Mouse (Mus musculus) left cerebral cortex, postnatal 14 days (tissue): ENCODE results near the gene Trpm5. TPM values are rescaled to one million over a fixed set of nuclear protein-coding genes. Genes with fewer than 3 reads are reported as not detected.

Experiments
- DNase-seq, 2 experiments: peaks; one replicate each; pipeline ENCODE4 v3.0.0; 2021 to 2022; ENCODE audit warnings: low spot score in 2 of 2, mixed read lengths in 1 of 2
- intact Hi-C: fragments of 180-260 bp; cut with DNase I; formaldehyde crosslinking; loops from one replicate; pipeline ENCODE4 v1.15.1; 2025
- total RNA-seq, 2 experiments: library from RNA; stranded (reverse); gene quantifications; 2 replicates each; pipeline ENCODE4 v1.2.3; 2021

The Trpm5 gene
- total RNA-seq, 2 experiments from 2014 or later: 0.19 TPM; not detected in 1

- intact Hi-C loops: loop anchor here (5.0 kb wide), 1 partner anchor 56 kb away; no protein-coding TSS in a partner anchor
- DNase-seq: no peak
Observed at GRCm38 (mm10) chr7:143068316-143068881, 26.0 kb downstream of the Trpm5 start.

GRCm38 (mm10) chr7:143067897-143068296 is 26.5 kb downstream of the Trpm5 start:
- DNase-seq: no peak
- intact Hi-C loops: loop anchor here (5.0 kb wide), 1 partner anchor 56 kb away; no protein-coding TSS in a partner anchor

GRCm38 (mm10) chr7:143067469-143067868 is 27.0 kb downstream of the Trpm5 start:
- DNase-seq: no peak

DNA sequence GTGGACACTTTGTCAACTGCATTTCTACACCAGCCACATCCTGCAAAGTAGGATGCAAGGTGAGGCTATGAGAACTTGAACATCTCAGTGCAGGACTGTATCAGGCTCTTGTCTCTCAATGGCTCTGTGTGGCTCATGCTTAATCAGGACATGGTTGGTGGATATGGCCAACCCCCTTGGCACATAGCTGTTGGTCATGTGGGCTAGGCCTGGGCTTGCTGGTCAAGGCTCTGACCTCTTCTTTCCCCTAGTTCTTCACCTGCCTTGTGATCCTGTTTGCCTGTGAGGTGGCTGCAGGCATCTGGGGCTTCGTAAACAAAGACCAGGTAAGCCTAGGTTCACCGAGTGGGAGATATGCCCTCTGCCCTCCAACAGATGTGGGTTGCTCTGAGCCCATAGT is 28.8 kb downstream of the Trpm5 start:
- intact Hi-C loops: loop anchor here (5.0 kb wide), 1 partner anchor 53 kb away; no protein-coding TSS in a partner anchor

More at GRCm38 (mm10) chr7:143067469-143067868, 27.0 kb downstream of the Trpm5 start:
- intact Hi-C loops: loop anchor here (5.0 kb wide), 1 partner anchor 55 kb away; no protein-coding TSS in a partner anchor

GRCm38 (mm10) chr7:143064226-143064625 is 30.2 kb downstream of the Trpm5 start:
- intact Hi-C loops: no loop called here
- DNase-seq: peak in 1 of 2 experiments; percentile 37

More for the DNA sequence above, 28.8 kb downstream of the Trpm5 start:
- DNase-seq: no peak

- intact Hi-C loops: no loop called here
- no peak for DNase-seq
Observed at GRCm38 (mm10) chr7:143062704-143063103, 31.7 kb downstream of the Trpm5 start.

DNA sequence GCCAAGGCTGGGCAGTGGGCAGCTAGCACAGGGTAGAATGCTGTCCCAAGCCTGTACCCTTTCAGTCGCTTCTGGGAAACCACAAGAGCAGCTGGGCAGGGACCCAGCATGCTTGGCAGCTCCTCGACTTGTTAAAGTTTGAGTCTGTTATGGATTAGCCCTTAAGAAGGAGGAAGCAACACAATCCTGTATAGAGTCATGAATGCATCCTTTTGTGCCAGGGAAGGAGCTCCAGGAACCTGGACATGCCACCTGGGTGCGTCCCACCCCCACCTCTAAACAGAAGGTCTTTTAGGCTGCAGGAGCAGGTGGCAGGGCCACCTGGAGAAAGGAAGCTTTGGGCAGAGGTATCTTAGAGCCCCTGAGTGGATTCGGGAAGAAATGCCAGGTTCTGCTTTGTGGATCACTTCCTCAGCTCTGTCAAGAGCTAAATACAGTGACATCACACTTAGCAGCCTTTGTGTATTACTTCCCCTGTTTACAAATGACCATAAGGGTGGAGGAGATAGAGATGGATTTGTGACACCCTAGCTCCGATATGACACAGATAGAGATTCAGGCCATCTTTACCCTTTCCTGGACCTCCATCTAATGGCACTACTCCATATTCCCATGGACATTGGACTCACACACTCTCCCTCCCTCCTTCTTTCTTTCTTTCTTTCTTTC is 35.1 kb downstream of the Trpm5 start:
- peak; percentile 45 to 52 for DNase-seq
- intact Hi-C loops: no loop called here

GRCm38 (mm10) chr7:143058221-143058697 is 36.2 kb downstream of the Trpm5 start:
- intact Hi-C loops: no loop called here

DNA sequence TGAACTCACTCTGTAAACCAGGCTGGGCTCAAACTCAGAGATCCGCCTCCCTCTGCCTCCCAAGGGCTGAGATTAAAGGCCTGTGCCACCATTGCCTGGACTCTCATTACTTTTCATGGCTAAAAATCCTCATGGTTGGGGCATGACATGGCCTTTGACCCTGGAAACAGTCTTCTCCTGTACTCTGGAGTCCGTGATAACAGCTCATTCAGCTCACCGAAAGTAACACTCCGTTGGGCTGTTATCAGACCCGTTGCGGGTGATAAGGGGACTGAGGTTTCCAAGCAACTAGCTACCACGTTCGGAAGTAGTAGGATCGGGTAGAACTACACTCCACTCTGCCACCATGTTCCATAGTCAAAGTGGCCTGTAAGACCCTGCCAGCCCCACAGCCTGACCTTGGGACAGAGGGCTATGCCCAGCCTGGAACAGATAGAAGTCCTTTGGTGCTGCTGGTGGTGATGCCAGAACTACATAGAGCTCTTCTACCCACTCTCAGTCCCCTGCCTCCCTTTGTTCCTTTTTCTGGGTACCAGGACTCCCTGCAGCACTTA is 36.7 kb downstream of the Trpm5 start:
- intact Hi-C loops: no loop called here
- DNase-seq: no peak

More at GRCm38 (mm10) chr7:143058221-143058697, 36.2 kb downstream of the Trpm5 start:
- DNase-seq: no peak

DNA sequence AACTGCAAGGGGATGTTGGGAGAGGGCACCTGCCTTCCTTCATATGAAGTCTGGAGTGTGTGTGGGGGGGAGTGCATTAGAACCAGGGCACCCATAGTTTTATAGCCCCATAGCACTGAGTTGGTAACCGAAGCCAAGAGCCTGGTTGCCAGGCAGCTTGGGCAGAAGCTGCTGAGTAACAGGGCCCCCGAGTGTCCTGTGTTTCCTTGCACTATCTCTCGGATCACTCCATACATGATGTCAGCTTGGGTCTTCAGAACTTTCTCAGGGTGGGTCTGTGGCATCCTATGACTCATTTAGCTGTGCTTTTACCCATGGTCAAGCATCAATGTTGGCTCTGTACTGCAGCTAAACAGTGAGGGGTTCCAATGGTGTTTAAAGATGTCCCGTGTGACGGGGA is 37.4 kb downstream of the Trpm5 start:
- intact Hi-C loops: no loop called here
- no peak for DNase-seq

GRCm38 (mm10) chr7:143055499-143056186 is 38.8 kb downstream of the Trpm5 start:
- DNase-seq: peak in 1 of 2 experiments; percentile 36
- intact Hi-C loops: no loop called here

DNA sequence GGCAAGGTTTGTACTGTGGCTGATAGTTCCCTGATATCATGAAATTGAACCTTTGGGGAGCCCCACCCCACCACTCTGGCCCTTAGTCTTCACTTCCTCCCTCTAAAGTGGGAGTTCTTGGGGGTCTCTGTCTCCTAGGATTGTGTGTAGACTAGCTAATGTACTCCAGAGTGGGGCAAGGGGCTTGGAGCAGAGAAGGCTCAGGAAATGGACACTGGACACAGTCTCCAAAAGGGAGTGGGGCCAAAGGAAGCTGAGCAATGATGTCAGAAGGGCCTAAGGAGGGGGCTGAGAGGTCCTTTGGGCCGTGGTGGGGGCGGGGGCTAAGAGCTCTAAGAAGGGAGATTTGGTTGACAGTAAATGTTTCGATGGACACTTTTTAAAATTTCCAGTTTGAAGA is 39.4 kb downstream of the Trpm5 start:
- intact Hi-C loops: no loop called here
- no peak for DNase-seq

- intact Hi-C loops: no loop called here
- no peak for DNase-seq
Observed at GRCm38 (mm10) chr7:143054612-143054965, 39.9 kb downstream of the Trpm5 start.

GRCm38 (mm10) chr7:143053961-143054611 is 40.4 kb downstream of the Trpm5 start:
- intact Hi-C loops: loop anchor here (2.0 kb wide), 1 partner anchor 45 kb away; no protein-coding TSS in a partner anchor
- no peak for DNase-seq

- DNase-seq: peak; percentile 64 to 65
- intact Hi-C loops: loop anchor here (2.0 kb wide), 1 partner anchor 44 kb away; no protein-coding TSS in a partner anchor
Observed at GRCm38 (mm10) chr7:143053008-143053899, 41.2 kb downstream of the Trpm5 start.

DNA sequence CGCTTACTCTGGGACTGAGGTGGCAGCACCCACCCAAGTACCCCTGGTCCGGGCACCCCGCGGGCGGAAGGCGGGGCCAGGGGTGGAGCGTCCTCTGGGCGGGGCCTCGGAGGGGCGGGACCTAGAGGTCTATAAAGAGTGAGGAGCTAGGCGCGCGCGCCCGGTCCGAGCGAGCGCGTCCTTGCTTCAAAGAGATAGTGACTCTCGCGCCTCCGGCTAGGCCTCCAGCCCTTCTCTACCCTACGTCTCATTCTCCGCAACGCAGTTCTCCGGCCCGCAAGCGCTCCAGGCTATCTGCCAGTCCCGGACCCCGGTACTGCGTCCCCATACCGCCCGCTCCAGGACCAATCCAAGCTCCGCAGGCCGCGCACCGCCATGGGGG is 41.8 kb downstream of the Trpm5 start, which contains the start of gene Cd81:
TSS of gene Cd81 (plus strand) at position 114 of the 382 bp plus-strand sequence.
- peak; percentile 78 to 87 for DNase-seq
- intact Hi-C loops: loop anchor here (2.0 kb wide), 1 partner anchor 44 kb away; no protein-coding TSS in a partner anchor

GRCm38 (mm10) chr7:143051316-143051715 is 43.1 kb downstream of the Trpm5 start:
- DNase-seq: no peak
- intact Hi-C loops: no loop called here
